Mouse (Mus musculus) bone marrow, adult 2 months (tissue): ENCODE measurements around the gene Fnd3c2.

ENCODE experiments used
- CTCF ChIP-seq: fragments of 200-500 bp; IDR thresholded peaks from 2 replicates; pipeline ENCODE4 v1.5.1; 2011; ENCODE audit warnings: low read length, control low read depth; ENCODE audit not compliant: control insufficient read depth, insufficient read depth
- POLR2A ChIP-seq: fragments of 200-500 bp; IDR thresholded peaks from 2 replicates; pipeline ENCODE4 v1.6.1; 2011; ENCODE audit warnings: low read depth, mild to moderate bottlenecking, control low read depth, low read length, borderline replicate concordance; ENCODE audit not compliant: control insufficient read depth

DNA sequence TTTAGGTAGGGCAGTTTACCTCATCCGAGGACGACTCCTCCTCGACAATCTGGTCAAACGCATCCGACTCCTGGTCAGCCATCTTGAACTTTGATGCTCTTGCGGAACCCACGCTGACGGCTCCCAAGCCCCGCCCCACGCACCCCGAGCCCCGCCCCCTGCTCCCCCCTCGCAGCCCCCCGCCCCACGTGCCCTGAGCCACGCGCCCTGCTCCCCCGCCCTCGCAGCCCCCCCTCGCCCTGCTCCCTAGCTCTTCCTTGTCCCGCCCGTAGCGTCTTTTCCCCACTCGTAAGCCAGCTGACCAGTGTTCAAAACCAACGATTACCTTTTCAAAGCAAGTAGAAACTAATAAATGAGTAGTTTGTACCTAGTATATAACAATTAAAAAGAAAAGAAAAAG is 34.1 kb downstream of the Fnd3c2 start, which contains the start of gene Taf9b:
- TF ChIP-seq CTCF, result no peak
- TF ChIP-seq POLR2A, result no peak
